Mouse (Mus musculus) CD8-positive naive resting alpha-beta T cell, adult 2 months (primary cell): ENCODE results near the gene Snrpb.

Experiments
- DNase-seq, 2 experiments: peaks; one replicate each; pipeline ENCODE4 v3.0.0; 2022; ENCODE audit warnings: low read depth in 2 of 2, low spot score in 2 of 2

The Snrpb gene

GRCm38 (mm10) chr2:130178706-130179506 lies at the start of gene Snrpb:
TSS of gene Snrpb (minus strand) at chr2:130179403.
- peak; percentile 69 to 74 for DNase-seq

GRCm38 (mm10) chr2:130211581-130211980 lies 32.4 kb upstream of the Snrpb start:
- DNase-seq, result no peak

GRCm38 (mm10) chr2:130209636-130210035 lies 30.4 kb upstream of the Snrpb start:
- no peak for DNase-seq

GRCm38 (mm10) chr2:130207996-130208395 lies 28.8 kb upstream of the Snrpb start:
- no peak for DNase-seq

- DNase-seq, result no peak
Observed at GRCm38 (mm10) chr2:130207376-130207775, 28.2 kb upstream of the Snrpb start.

- DNase-seq, result no peak
Observed at GRCm38 (mm10) chr2:130200961-130201360, 21.8 kb upstream of the Snrpb start.

- DNase-seq, result no peak
Observed at GRCm38 (mm10) chr2:130194894-130195293, 15.7 kb upstream of the Snrpb start, which contains the start of gene Tmc2. TSS of gene Tmc2 (plus strand) at chr2:130195194.

- DNase-seq, result no peak
Observed at GRCm38 (mm10) chr2:130188391-130188790, 9.2 kb upstream of the Snrpb start.

GRCm38 (mm10) chr2:130179507-130180019 lies 360 bp upstream of the Snrpb start:
- DNase-seq, result no peak

- no peak for DNase-seq
Observed at GRCm38 (mm10) chr2:130178381-130178705, 860 bp downstream of the Snrpb start.

- DNase-seq, result no peak
Observed at GRCm38 (mm10) chr2:130176820-130177219, 2.4 kb downstream of the Snrpb start.

- DNase-seq, result no peak
Observed at GRCm38 (mm10) chr2:130171674-130172073, 7.5 kb downstream of the Snrpb start.

GRCm38 (mm10) chr2:130167861-130168260 lies 11.3 kb downstream of the Snrpb start:
- no peak for DNase-seq

- DNase-seq, result no peak
Observed at GRCm38 (mm10) chr2:130166311-130167214, 12.6 kb downstream of the Snrpb start.

- DNase-seq, result no peak
Observed at GRCm38 (mm10) chr2:130162701-130163100, 16.5 kb downstream of the Snrpb start.

- DNase-seq, result no peak
Observed at GRCm38 (mm10) chr2:130158088-130158437, 21.1 kb downstream of the Snrpb start.

- no peak for DNase-seq
Observed at GRCm38 (mm10) chr2:130157231-130158087, 21.7 kb downstream of the Snrpb start.

- DNase-seq, result no peak
Observed at GRCm38 (mm10) chr2:130155851-130156250, 23.4 kb downstream of the Snrpb start.

GRCm38 (mm10) chr2:130155171-130155570 lies 24.0 kb downstream of the Snrpb start:
- DNase-seq, result no peak

GRCm38 (mm10) chr2:130146089-130146668 lies 33.0 kb downstream of the Snrpb start:
- no peak for DNase-seq
